Mouse (Mus musculus) liver, embryonic 14.5 days (tissue): ENCODE results near the gene Crot.

ENCODE experiments used
- CTCF ChIP-seq: IDR thresholded peaks from 2 replicates; pipeline ENCODE4 v1.5.1; 2016; ENCODE audit warnings: antibody characterized with exemption, low read depth, control low read depth
- EP300 ChIP-seq: IDR thresholded peaks from 2 replicates; pipeline ENCODE4 v1.6.1; 2016; ENCODE audit warnings: antibody characterized with exemption, low read depth

DNA sequence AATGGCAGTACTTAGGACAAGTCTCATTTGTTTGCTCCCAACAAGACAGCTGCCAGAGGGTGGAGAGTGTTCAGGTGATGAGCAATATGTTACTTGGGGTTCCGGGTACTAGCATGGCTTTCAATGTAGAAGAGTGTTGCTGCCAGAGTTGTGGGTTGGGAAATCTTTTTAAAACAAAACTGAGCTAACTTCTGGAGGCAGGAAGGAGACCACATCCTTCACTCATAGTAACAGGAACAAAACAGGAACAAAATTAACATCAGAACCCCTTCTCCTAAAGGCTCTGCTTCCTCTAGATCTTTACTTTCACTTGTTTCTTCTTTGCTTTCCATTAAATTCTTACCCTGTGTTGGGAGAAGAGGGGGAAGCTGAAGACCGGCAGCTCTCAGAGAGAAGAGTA is 43.5 kb downstream of the Crot start:
- TF ChIP-seq CTCF (no peak), EP300 (no peak)
